Mouse (Mus musculus) liver, postnatal 0 days (tissue): ENCODE data around the gene Foxn3.

Source experiments
- CTCF ChIP-seq: sonication (generic); IDR thresholded peaks from 2 replicates; pipeline ENCODE4 v1.5.1; 2016; ENCODE audit warnings: antibody characterized with exemption, low read depth
- EP300 ChIP-seq: IDR thresholded peaks from 2 replicates; pipeline ENCODE4 v1.6.1; 2016; ENCODE audit warnings: antibody characterized with exemption, low read depth, mild to moderate bottlenecking

GRCm38 (mm10) chr12:99208251-99208650 lies 355.1 kb downstream of the Foxn3 start:
- no peak for TF ChIP-seq CTCF
- no peak for TF ChIP-seq EP300
